In genomic region chr4:44316270-44316809, GRCm38 (mm10) we compare ENCODE assay signal across 13 mouse cellular contexts. TPM values are rescaled to one million over a fixed set of nuclear protein-coding genes. Genes with fewer than 3 reads are reported as not detected.
"Had no signal": no experiment of that assay in that cellular context is flagged by ENCODE, and none has a peak within 500 bp of the region (broad histone marks: within the 10 kb centered on the region; RNA-seq: fewer than 3 reads in every experiment).

No protein-coding gene starts in this region.

- H3K9me3 ChIP-seq: limb, embryonic 10.5 days; liver, embryonic 12.5 days; neural tube, embryonic 12.5 days had no signal

- H3K4me1 ChIP-seq: limb, embryonic 10.5 days; liver, embryonic 12.5 days; neural tube, embryonic 12.5 days had no signal

- H3K4me3 ChIP-seq: limb, embryonic 10.5 days; liver, embryonic 12.5 days; myocyte; neural tube, embryonic 12.5 days had no signal

- DNase-seq: kidney, adult 9 months; kidney, postnatal 36 days; lung, postnatal 36 days; midbrain, embryonic 14.5 days; thymus, adult 2 months; thymus, postnatal 25 days had no signal

- H3K4me2 ChIP-seq: liver, embryonic 12.5 days; neural tube, embryonic 12.5 days had no signal

- H3K9ac ChIP-seq: liver, embryonic 12.5 days; neural tube, embryonic 12.5 days had no signal

- H3K27me3 ChIP-seq: liver, embryonic 12.5 days; neural tube, embryonic 12.5 days had no signal

- ATAC-seq: intestine, postnatal 0 days; liver, embryonic 12.5 days had no signal

- H3K27ac ChIP-seq: kidney, postnatal 0 days; limb, embryonic 10.5 days; liver, embryonic 12.5 days; neural tube, embryonic 12.5 days had no signal

RNA-seq across cellular contexts. Expression of gene Melk, which starts 15.7 kb away (rescaled TPM):
- total RNA-seq: layer of hippocampus, adult 18-20 months had no signal
